Mouse (Mus musculus) cerebellum, adult 9-10 months (tissue): ENCODE measurements around the gene Nsrp1.
A peak's percentile ranks its signal among the peaks of the same experiment; 100 is the strongest.
"Not testable (repeated sequence)": the region's sequence is repeated elsewhere in the genome, so short reads cannot be mapped to it uniquely, and the experiment has no call there.

Experiments
- DNase-seq: peaks from one replicate; pipeline ENCODE4 v3.0.0; 2022

Nsrp1 gene

DNA sequence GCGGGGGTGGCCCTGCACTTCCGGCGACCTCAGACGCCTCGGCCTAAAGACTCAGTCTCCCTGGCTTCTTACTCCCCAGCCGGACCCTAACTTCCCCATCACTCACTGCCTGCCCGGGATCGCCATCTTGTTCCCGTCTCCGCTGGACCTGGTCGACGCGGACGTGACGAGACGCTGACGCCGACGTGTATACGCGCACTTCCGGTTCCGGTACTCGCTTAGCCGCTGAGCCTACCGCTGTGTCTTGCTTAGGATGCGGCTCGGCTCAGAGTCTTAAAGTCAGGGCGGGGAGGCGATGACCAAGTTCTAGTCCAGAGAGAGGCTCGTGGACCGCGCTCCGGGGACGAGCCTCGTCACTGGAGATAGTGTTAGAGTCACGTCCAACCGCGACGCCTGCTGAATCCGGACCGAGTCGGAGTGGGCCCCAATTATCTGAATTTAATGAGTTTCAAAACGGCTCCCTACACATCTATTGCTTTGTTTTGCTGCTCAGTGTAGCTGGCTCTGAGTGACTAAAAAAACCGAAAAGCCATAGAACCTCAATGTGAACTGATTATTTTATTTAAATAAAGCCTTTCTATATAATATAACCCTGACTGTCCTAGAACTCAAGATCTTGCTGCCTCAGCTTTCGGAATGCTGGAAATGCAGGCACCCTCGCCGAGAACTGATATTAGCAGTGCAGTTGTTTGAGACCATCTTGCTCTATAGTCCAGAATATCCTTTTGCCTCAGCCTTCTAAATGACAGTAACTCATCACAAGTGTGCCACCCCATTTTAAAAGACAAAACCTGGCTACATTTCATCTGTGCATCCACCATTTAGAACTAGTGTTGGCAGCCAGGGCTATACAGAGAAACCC is at the start of gene Nsrp1:
Gene Nsrp1, minus strand, starts transcription at position 163 of the 862 bp plus-strand sequence.
- peak; percentile 89 for DNase-seq

DNA sequence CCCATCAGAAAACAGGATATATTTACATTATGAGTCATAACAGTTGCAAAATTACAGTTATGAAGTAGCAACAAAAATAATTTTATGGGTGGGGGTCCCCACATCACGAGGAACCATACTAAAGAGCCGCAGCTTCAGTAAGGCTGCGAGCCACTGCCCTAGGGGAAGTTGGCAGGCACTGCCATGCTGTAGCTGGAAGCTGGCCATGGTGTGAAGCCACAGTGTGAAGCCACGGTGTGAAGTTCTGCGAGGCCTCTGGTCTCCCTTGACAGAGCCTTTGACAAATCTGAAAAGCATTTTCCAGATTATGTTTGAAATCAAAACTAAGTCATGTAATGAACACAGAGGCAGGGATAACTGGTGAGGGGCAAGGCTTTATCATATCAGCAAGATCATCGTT is 32.9 kb upstream of the Nsrp1 start:
- DNase-seq, result no peak

DNA sequence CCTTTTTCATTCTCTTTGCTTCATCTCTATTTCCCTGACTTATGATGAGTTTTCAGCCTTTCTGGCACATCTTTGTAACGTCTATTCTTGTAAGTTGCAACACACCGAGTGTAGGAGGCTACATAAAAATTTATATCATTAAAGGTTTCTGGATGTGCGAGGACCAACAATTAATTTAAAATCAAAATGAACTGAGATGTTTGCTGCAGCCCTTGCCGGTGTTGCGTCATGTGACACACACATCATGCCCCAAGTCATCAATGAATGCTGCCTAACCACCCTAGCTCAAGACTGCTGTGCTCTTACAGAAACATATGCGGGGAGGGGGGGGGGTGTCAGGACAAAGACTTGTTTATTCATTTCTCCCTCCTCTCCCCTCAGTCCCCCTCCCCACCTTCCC is 30.2 kb upstream of the Nsrp1 start:
- no peak for DNase-seq

DNA sequence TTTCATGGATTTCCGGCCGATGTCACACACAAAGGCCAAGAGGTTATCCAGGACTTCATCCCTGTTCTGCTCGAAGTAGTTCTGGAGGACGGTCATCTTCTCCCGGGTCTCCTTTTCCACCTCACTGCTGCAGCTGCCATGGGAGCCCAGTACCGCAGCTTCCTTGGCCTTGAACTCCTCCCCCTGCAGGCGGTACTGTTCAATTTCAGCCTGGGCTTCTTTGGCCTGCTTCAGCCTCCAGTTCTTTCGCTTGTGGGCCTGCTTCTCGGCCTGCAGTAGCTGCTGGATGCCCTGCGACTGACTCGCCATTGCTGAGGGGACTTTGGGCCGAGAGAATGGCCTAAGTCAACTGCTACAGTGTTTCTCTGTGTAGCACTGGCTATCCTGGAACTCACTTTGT is 29.6 kb upstream of the Nsrp1 start:
- DNase-seq, result not testable (repeated sequence)

DNA sequence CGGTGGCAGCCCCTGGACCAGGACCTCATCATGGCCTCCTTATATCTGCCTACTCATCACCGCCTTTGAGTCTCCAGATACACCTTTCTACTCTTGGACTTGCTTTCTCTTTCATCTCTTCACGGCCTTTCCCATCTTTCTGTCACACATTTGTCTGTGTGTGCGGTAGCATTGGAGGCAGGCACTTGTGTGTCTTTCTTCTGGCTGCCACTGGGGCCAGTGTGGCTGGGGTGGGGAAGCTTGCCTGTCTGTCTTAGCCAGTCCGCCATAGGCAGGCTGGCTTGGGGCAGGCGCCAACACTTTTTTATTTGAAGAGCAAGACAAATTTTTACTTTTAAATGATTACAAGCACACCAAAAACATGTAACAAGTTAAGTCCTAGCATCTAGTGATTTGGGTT is 28.7 kb upstream of the Nsrp1 start:
- no peak for DNase-seq

DNA sequence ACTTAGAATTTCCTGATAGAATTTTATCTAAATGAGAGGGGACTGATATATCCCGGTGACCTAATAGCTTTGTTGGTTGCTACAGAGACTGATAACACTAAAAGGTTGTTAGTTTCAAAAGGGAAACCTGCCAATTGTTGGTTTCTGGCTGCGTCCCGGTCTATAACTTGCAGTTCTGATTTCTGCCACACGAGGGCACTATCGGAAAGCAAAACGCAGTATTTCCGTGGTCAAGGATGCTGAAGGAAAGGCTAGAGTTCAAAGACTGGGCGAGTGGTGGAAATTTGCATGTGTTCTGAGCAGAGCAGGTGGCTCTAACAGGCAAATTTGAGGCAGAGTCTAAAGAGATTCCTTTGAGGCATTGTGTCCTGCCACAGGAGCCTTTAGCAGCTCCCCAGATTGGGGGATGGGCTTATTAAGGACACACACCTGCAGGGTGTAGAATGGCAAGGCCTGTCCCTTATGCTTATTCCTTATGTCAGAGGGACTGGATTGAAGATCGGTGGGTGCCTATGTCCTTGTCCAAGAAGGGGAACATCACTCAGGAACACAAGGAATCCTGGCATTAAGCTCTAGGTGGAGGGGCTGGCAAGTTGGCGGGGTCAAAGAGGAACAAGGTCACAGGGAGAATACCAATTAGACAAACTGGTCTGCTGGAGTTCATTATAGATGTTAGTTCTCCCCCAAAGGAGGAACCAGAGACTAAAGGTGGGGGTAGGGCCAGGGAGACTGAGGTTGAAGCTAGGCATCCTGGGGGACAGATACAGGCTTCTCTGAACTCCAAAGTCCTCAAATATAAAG is 22.1 kb upstream of the Nsrp1 start:
- DNase-seq, result peak; percentile 82

DNA sequence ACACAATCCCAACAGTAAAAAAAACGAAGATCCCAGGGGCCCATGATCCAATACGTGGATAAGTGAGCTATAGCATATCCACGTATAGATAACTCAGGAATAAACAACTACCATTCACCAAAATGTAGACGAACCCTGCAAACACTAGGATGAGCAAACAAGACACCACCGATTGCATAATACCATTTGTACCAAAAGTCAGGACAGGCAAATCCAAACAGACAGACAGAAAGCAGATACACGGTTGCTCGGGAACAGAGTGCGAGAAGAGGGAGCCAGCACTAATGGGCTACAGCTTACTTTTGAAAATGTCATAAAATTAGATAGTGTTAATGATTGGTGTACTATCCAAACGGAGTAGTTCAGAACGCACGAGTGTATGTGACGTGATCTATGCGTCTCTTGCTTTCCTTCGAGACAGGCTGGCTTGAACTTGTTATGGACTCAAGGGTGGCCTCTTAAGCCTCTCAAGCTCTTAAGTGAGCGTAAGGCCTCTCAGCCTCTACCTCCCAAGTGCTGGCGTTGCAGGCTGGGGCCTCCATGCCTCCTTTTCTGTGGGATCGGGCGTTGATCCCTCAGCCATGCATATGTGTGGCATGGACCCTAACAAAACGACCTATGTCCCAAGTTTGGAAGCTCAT is 20.2 kb upstream of the Nsrp1 start:
- DNase-seq, result no peak

DNA sequence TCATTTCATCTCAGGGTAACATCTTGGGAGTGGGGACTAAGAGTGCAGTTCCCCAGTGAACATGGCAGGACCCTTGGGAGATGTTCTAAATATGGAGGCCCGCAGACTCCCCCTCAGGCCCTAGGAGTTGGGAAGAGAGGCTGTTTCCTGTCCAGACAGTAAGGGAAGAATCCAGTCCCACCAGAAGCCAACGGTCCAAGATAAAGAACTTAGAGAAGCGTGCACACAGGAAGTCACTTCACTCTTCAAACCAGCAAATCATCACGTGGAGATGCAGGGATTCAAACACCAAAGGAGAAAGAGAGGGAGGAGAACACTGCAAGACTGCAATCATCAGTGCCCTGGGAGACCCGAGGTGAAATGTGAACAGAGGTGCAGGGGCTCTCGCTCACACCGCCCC is 18.8 kb upstream of the Nsrp1 start:
- no peak for DNase-seq

DNA sequence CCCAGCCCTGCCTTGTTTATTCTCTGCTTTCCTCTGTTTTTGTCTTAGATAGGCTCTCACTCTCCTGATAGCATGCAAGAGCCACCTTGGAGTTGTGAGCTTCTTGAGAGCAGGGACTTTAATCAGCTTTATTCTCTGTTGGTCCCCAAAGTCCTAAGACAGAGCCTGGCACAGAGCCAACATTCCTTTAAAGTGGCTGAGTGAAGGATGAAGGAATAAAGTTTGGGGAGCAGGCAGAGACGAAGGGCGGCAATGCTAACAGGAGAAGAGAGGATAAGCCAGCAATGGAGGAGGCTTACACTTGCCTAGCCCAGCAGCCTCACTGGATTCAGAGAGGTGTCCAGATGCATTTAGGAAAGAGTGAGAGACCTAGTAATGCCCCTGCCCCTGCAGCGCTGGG is 18.3 kb upstream of the Nsrp1 start:
- no peak for DNase-seq

DNA sequence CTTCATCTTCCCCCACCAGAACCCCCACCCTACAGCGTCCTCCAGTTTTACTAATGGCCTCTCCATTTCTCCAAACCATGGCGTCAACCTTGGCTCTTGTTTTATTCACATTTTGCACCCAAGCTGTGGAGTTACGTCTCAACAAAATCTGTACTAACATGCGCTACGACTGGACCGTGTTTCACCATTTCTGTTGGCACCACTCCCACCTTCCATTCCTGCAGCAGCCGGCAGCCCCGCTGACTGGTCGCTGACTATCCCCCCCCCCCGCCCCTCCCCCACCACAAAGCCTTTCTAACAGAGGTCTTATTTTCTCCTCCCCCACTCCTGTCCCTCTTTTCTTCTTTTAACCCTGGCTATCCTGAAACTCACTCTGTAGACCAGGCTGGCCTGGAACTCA is 17.0 kb upstream of the Nsrp1 start:
- DNase-seq, result no peak

DNA sequence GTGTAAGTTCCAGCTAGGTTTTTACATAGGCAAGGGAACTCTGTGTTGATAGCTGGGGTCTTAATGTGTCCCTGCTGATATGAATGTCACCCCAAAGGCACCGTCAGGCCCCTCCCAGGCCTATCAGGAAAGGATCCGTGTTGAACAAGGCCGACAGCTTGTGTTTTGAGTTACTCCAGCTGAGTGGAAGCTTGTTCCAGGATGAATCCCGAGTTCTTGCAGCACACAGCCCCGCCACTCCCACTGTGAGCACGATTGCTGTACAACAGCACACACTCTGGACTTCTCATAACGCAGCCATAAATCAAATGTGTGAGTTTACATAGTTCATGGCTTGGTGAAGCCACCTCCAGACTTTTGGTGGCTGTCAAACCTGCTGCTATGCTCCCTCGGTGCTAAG is 15.9 kb upstream of the Nsrp1 start:
- no peak for DNase-seq

DNA sequence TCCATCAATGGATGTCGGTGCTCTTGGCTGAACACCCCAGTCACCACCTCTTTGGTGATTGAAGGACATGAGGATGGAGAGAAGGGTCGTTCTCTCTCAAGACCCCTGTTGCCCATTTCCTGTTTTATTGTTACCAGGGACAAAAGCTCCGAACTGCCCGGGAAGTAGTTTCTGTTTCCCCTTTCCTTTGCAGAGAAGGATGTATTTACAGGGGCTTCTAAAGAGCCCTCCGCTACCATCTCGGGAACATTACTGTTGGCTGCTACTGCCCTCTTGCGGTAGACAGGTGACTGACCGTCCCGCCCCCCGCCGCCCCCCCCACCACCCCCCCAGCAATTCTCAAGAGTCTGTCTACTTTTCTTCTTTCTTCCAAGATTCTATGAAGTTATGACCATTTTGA is 15.0 kb upstream of the Nsrp1 start:
- no peak for DNase-seq

DNA sequence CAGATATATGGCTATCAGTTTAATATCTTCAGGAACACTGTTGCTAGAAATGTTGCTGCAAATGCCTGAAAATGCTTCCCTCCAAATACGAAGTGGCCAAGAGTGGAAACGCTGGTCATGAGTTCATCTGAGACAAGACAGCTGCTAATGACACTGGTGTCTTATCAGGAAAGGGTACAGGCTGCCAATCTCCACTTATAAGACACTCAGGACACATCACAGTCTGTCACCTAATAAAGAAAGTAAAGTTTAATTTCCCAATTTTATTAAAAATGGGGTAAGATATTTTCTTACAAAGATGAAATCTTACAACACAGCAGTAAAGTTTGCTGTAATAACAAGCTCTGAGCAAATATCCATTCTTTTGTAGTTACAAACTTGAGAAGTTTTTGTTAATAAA is 10.9 kb upstream of the Nsrp1 start:
- no peak for DNase-seq

DNA sequence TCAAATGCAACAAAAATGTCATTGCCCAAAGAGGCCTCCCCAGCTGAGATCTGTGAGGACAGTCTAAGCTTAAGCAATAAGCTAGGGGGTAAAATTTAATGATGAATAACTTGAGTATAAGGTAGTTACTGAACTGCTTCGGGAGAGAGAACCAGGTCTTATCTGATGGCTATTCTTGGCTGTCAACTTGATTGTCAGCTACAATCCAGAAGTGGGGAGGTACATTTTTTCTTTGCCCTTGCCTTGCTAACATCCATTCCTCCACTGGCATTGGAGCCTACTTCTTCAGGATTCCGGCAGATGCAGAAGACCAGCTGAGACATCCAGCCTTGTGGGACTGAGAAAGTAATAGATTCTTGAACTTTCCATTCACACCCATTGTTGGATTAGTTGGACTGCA is 8.8 kb upstream of the Nsrp1 start:
- DNase-seq, result no peak

DNA sequence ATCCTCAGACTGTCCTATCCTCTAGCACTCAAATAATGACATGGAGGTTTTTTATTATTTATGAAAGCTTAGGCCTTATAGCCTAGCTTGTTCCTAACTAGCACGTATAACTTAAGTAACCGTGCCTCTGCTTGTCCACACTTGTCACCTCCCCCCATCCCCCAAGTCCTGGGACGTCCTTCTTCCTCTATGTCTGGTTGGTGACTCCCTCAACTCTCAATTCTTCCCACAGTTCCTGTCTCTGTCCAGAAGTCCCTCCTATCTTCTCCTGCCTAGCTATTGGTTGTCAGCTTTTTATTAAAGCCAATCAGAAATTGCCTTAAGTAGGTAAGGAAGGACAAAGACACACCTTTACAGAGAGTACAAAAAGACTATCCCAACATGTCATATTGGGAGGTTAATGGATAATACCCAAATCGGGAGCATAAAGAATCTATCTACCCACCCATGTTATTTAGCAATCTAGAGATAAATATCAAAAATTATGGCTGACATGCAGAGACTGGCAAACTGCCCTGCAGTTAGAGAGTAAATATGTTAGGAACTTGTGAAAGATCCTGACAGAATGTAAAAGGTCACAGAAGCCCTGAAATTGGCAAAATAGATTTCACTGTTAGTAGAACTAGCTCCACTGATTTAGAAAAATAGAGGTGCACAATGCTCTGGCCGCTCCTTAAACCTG is 5.9 kb upstream of the Nsrp1 start:
- no peak for DNase-seq

DNA sequence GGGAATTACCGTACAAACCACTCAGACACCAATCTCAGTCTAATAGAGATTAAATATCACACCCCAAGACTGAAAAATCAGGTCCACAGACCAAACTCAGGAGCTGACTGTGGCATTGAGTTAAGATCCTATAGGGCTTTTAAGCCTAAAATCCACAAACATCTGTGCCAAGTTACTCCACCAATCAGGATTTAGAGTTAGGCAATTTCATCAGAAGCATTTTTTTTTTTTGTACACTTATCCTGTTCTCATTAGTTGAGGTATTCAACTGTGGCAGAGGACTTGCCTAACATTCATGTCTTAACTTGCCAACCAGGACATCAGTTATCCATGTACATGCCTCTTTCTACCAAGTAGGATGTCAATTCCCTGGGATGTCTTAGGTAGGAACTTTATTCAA is 1.1 kb upstream of the Nsrp1 start:
- no peak for DNase-seq

DNA sequence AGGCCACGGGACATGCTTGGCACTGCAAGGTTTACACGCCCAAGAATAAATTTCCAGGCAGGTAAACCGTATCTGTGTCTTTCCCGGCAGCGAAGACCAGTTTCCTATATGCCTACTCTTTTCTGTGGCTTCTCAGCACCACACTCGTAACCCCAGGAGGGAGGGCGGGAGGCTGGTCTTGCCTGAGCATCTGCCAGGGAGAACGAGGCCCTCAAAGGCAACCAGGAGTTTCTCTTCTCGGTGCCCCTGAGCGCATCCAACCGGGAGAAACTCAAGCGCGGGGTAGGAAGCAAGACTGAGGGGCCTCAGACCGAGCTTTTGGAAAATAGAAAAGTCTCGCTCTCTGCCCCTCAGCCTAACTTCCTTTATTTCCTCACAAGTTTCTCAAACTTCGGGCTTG is 443 bp downstream of the Nsrp1 start:
- peak; percentile 34 for DNase-seq

DNA sequence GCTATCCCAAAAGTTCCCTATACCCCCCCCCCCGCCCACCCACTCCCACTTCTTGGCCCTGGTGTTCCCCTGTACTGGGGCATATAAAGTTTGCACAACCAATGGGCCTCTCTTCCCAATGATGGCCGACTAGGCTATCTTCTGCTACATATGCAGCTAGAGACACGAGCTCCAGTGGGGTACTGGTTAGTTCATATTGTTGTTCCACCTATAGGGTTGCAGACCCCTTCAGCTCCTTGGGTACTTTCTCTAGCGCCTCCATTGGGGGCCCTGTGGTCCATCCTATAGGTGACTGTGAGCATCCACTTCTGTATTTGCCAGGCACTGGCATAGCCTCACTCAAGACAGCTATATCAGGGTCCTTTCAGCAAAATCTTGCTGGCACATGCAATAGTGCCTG is 904 bp downstream of the Nsrp1 start:
- not testable (repeated sequence) for DNase-seq

DNA sequence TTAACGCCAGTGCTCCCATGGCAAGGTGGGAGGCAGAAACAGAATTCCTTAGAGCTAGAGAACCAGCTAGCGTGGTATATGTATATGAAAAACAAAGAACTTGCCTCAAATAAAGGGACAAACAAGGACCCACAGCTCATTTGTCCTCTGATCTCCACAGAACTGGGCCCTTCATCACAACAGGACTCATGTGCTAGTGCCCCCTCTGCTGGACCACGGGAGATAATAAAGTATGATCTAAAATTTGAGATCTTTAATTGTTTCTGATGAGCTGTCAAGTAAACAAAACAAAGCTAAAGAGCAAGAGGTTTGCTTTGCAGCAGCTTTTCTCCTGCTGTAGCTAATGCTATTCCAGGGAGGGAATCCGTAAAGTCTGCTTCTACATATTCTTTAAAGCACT is 7.5 kb downstream of the Nsrp1 start:
- no peak for DNase-seq

DNA sequence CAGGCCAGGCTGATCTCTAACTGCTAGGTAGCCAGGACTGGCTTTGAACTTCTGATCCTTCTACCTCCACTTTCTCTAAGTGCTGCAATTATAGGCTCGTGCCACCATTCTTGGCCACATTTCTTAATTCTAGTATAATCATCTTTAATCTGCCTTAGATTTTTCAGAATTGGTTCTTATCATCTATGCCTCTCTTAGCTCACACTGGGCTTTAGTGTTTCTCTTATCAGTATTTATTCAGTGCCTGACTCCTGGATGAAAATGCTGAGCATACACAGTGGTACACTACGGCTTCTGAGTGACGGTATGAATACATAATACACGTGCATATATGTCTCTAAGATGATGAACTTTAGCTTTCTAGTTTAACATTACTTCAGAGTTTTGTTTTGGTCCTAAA is 9.4 kb downstream of the Nsrp1 start:
- no peak for DNase-seq

DNA sequence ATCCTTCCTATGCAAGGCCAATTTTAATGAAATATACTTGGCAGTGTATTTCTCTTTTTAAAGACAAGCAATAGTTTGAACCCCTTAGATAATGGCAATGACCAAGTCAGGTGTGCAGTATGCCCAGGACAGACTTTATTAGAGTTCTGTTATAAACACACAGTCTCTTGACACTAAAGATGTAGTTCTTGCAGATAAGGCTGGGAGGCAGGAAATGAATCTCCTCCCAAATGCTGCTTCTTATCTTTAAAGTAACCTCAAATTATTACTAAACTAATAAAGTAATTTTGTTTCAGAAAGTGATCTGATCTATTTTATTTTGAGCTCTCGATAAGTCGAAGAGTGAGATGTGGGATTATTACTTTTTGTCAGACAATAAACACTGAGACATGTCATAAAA is 14.8 kb downstream of the Nsrp1 start:
- DNase-seq, result no peak

DNA sequence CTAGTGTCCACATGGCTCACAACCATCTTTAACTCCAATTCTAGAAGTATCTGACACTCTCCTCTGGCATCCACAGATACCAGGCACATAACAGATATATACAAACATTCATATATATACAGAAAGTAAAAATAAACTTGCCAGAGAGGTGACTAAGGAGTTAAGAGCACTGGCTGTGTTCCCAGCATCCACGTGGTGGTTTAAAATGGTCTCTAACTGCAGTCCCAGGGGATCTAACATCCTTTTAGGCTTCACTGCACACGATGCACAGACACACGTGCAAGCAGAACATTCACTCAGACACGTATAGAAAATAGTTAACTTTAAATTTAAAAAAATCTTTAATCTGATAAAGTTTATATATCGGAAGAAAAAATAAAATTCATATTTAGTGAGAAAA is 16.3 kb downstream of the Nsrp1 start:
- DNase-seq, result no peak

DNA sequence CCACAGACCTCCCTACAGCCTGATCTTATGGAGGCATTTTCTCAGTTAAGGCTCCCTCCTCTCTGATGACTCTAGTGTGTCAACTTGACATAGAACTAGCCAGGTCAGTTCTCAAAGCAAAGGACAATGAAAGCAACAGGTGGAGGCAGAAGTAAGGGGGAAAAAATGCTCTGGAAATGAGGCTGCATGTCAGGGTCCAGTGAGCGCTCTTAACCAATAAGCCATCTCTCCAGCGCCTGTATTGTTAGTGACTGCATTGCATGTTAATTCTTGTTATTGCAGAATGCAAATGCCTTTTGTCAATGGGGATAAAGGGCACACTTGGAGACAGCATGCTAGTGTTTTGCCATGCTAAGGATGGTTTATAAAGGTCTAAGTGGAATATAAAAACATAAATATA is 35.4 kb downstream of the Nsrp1 start:
- DNase-seq, result no peak
